Mouse (Mus musculus): ENCODE measurements around the gene Lrrc74a.

- TF ChIP-seq POLR2A (IDR thresholded peaks at IDR 0.05; ENCODE audit: insufficient read length, low read depth) (no peak), CEBPB (IDR thresholded peaks at IDR 0.05; ENCODE audit: insufficient read depth, poor library complexity, severe bottlenecking) (no peak), USF1 (IDR thresholded peaks at IDR 0.05; ENCODE audit: low read depth) (peak; percentile 49), E2F4 (IDR thresholded peaks at IDR 0.05; ENCODE audit: insufficient read depth) (no peak), MYOG (IDR thresholded peaks at IDR 0.05; ENCODE audit: control insufficient read depth in 1 of 3, insufficient read depth in 1 of 3, insufficient read length in 2 of 3, low read depth in 2 of 3) (no peak), POLR2AphosphoS2 (IDR thresholded peaks at IDR 0.05; ENCODE audit: insufficient read length, low read depth) (no peak), TCF12 (IDR thresholded peaks at IDR 0.05; ENCODE audit: insufficient read depth, poor library complexity, severe bottlenecking) (no peak), MAX (IDR thresholded peaks at IDR 0.05; ENCODE audit: low read depth) (no peak), REST (IDR thresholded peaks at IDR 0.05; ENCODE audit: insufficient read depth, insufficient read length) (no peak), SRF (IDR thresholded peaks at IDR 0.05; ENCODE audit: control insufficient read depth, insufficient read length, low read depth) (no peak), MYOD1 (IDR thresholded peaks at IDR 0.05; ENCODE audit: control insufficient read depth in 1 of 3, insufficient read length in 2 of 3, low read depth in 2 of 3) (no peak)
These were observed 47.6 kb downstream of the Lrrc74a start for GRCm38 (mm10) chr12:86781654-86782202.

All from myocyte (in vitro differentiated cells).